ENCODE assay signal across 22 mouse cellular contexts in genomic region chr6:99350156-99350555, GRCm38 (mm10).
DNase-seq lines count a peak whose midpoint lies in the region; ATAC-seq and TF ChIP-seq lines count a peak whose summit lies in the region.
"Had no signal": no experiment of that assay in that cellular context is flagged by ENCODE, and none has a peak within 500 bp of the region (broad histone marks: within the 10 kb centered on the region; RNA-seq: fewer than 3 reads in every experiment).

No protein-coding gene starts in this region.

- TF ChIP-seq CTCF in heart, adult 2 months (IDR thresholded peaks at IDR 0.05) = no peak
- no peak for TF ChIP-seq CTCF in MEL (IDR thresholded peaks at IDR 0.05 in 2 of 3, conservative IDR thresholded peaks at IDR 0.05 in 1 of 3; ENCODE audit: control insufficient read depth in 1 of 3, insufficient read depth in 1 of 3, low read depth in 2 of 3, low read length in 3 of 3, poor library complexity in 1 of 3, severe bottlenecking in 1 of 3)
- no peak for TF ChIP-seq CTCF in kidney, adult 2 months (conservative IDR thresholded peaks at IDR 0.05; ENCODE audit: insufficient read depth, insufficient read length, low read depth, low read length)

- H3K4me3 ChIP-seq in heart, embryonic 12.5 days = no peak overlapping the region
- H3K4me3 ChIP-seq in heart, adult 2 months = no peak overlapping the region
- H3K4me3 ChIP-seq in MEL (ENCODE audit: control insufficient read depth in 1 of 2, insufficient read depth in 1 of 2, low read depth in 2 of 2, low read length in 2 of 2) = no peak overlapping the region
- H3K4me3 ChIP-seq in liver, embryonic 15.5 days (replicated peaks) = no peak overlapping the region
- no peak overlapping the region for H3K4me3 ChIP-seq in kidney, adult 2 months (ENCODE audit: insufficient read depth, low read depth, low read length)
- H3K4me3 ChIP-seq: forebrain, embryonic 13.5 days; hindbrain, embryonic 15.5 days; layer of hippocampus, adult 2 months; limb, embryonic 10.5 days; midbrain, embryonic 13.5 days; neural tube, embryonic 15.5 days had no signal

- peak overlapping the region; percentile 18; the same call in 1 of the 2 replicates for H3K4me2 ChIP-seq in heart, embryonic 12.5 days
- H3K4me2 ChIP-seq in liver, embryonic 15.5 days = 0 out of 2 replicates have a peak overlapping the region, but pooled peaks have one; percentile 19
- H3K4me2 ChIP-seq: forebrain, embryonic 13.5 days; hindbrain, embryonic 15.5 days; lung, embryonic 14.5 days; midbrain, embryonic 13.5 days; neural tube, embryonic 15.5 days had no signal

- H3K27me3 ChIP-seq in heart, embryonic 12.5 days (replicated peaks) = no peaks in the 10 kb centered on the region
- no peaks in the 10 kb centered on the region for H3K27me3 ChIP-seq in heart, adult 2 months (ENCODE audit: control insufficient read depth, insufficient read depth, low read length)
- no peaks in the 10 kb centered on the region for H3K27me3 ChIP-seq in MEL (ENCODE audit: control insufficient read depth in 1 of 2, insufficient read depth in 2 of 2, low read length in 2 of 2)
- no peaks in the 10 kb centered on the region for H3K27me3 ChIP-seq in liver, embryonic 15.5 days
- H3K27me3 ChIP-seq in kidney, adult 2 months (replicated peaks; ENCODE audit: control insufficient read depth, insufficient read depth, low read length) = no peaks in the 10 kb centered on the region
- H3K27me3 ChIP-seq: forebrain, embryonic 13.5 days; hindbrain, embryonic 15.5 days; midbrain, embryonic 13.5 days; neural tube, embryonic 15.5 days had no signal

- 20% methylated on average over 5 of the region's 5 CpGs for WGBS in heart, embryonic 12.5 days
- 58% methylated on average over 5 of the region's 5 CpGs for WGBS in heart, adult 2 months
- 33% methylated on average over 5 of the region's 5 CpGs for WGBS in liver, embryonic 15.5 days (ENCODE audit: insufficient replicate concordance)
- 86% methylated on average over 5 of the region's 5 CpGs for WGBS in kidney, adult 2 months

- H3K9me3 ChIP-seq in heart, embryonic 12.5 days (replicated peaks) = no peaks in the 10 kb centered on the region
- no peaks in the 10 kb centered on the region for H3K9me3 ChIP-seq in MEL (replicated peaks; ENCODE audit: insufficient read depth, low read length)
- H3K9me3 ChIP-seq in liver, embryonic 15.5 days (replicated peaks) = no peaks in the 10 kb centered on the region
- H3K9me3 ChIP-seq: forebrain, embryonic 13.5 days; G1E; hindbrain, embryonic 15.5 days; limb, embryonic 10.5 days; midbrain, embryonic 13.5 days; neural tube, embryonic 15.5 days had no signal

- peak overlapping the region; percentile 81 for H3K27ac ChIP-seq in heart, embryonic 12.5 days (ENCODE audit: poor library complexity, severe bottlenecking)
- H3K27ac ChIP-seq in heart, adult 2 months = no peak overlapping the region
- no peak overlapping the region for H3K27ac ChIP-seq in MEL (ENCODE audit: control insufficient read depth, low read depth, low read length)
- H3K27ac ChIP-seq in liver, embryonic 15.5 days (replicated peaks) = no peak overlapping the region
- no peak overlapping the region for H3K27ac ChIP-seq in kidney, adult 2 months (ENCODE audit: insufficient read depth, low read depth, low read length)
- H3K27ac ChIP-seq: forebrain, embryonic 13.5 days; hindbrain, embryonic 15.5 days; layer of hippocampus, adult 2 months; limb, embryonic 10.5 days; macrophage; midbrain, embryonic 13.5 days; neural tube, embryonic 15.5 days; stomach, postnatal 0 days had no signal

- TF ChIP-seq EP300 in heart, adult 2 months (IDR thresholded peaks at IDR 0.05; ENCODE audit: insufficient read depth, low read depth, low read length) = no peak
- 0 out of 4 replicates have a peak, but pooled peaks of 1 of the 2 experiments have one; percentile 21 for TF ChIP-seq EP300 in MEL (IDR thresholded peaks at IDR 0.05; ENCODE audit: low read depth in 1 of 2, low read length in 2 of 2)

- TF ChIP-seq POLR2A in heart, adult 2 months (IDR thresholded peaks at IDR 0.05; ENCODE audit: insufficient read depth, low read depth, low read length) = no peak
- no peak for TF ChIP-seq POLR2A in MEL (IDR thresholded peaks at IDR 0.05; ENCODE audit: control insufficient read depth in 1 of 2, insufficient read depth in 1 of 2, low read depth in 1 of 2, low read length in 2 of 2, poor library complexity in 1 of 2)
- TF ChIP-seq POLR2A in kidney, adult 2 months (IDR thresholded peaks at IDR 0.05; ENCODE audit: low read depth, low read length) = no peak

- peaks cover 28% of the 10 kb centered on the region for H3K4me1 ChIP-seq in heart, embryonic 12.5 days (replicated peaks)
- no peaks in the 10 kb centered on the region for H3K4me1 ChIP-seq in heart, adult 2 months (ENCODE audit: control insufficient read depth, insufficient read depth, low read length)
- peaks cover 0 to 4% of the 10 kb centered on the region in 2 experiments; a peak in 2 of 4 replicates for H3K4me1 ChIP-seq in MEL (ENCODE audit: control insufficient read depth in 1 of 2, insufficient read depth in 2 of 2, low read length in 2 of 2)
- peaks cover 8% of the 10 kb centered on the region for H3K4me1 ChIP-seq in liver, embryonic 15.5 days (replicated peaks)
- no peaks in the 10 kb centered on the region for H3K4me1 ChIP-seq in kidney, adult 2 months (ENCODE audit: control insufficient read depth, insufficient read depth, low read length)

- intact Hi-C loops in heart, adult 2 months (cut with DNase I) = no loop called here

- H3K9ac ChIP-seq in heart, embryonic 12.5 days = no peak overlapping the region
- H3K9ac ChIP-seq in heart, adult 2 months (ENCODE audit: low read depth, low read length) = no peak overlapping the region
- H3K9ac ChIP-seq in MEL (ENCODE audit: control insufficient read depth, low read depth, low read length, poor library complexity, severe bottlenecking) = no peak overlapping the region
- no peak overlapping the region for H3K9ac ChIP-seq in liver, embryonic 15.5 days
- H3K9ac ChIP-seq: forebrain, embryonic 13.5 days; hindbrain, embryonic 15.5 days; lung, embryonic 14.5 days; midbrain, embryonic 13.5 days; neural tube, embryonic 15.5 days had no signal

- peak; percentile 51; the same call in 1 of the 2 replicates for ATAC-seq in heart, embryonic 12.5 days (ENCODE audit: insufficient number of reproducible peaks, low FRiP score)
- ATAC-seq in liver, embryonic 15.5 days (ENCODE audit: insufficient read depth) = peak; percentile 76
- ATAC-seq: forebrain, embryonic 13.5 days; intestine, postnatal 0 days; midbrain, embryonic 13.5 days had no signal

- peaks cover 2% of the 10 kb centered on the region; the same call in 1 of the 2 replicates for H3K36me3 ChIP-seq in heart, embryonic 12.5 days
- no peaks in the 10 kb centered on the region for H3K36me3 ChIP-seq in heart, adult 2 months (ENCODE audit: control insufficient read depth, insufficient read depth, low read length)
- H3K36me3 ChIP-seq in MEL (ENCODE audit: control insufficient read depth in 1 of 2, insufficient read depth in 2 of 2, low read length in 2 of 2) = 0 out of 4 replicates have a peak, but pooled peaks cover 0 to 2% of the 10 kb centered on the region in 2 experiments
- no peaks in the 10 kb centered on the region for H3K36me3 ChIP-seq in liver, embryonic 15.5 days (replicated peaks)
- no peaks in the 10 kb centered on the region for H3K36me3 ChIP-seq in kidney, adult 2 months (ENCODE audit: control insufficient read depth, insufficient read depth, low read length)
- H3K36me3 ChIP-seq: hindbrain, embryonic 15.5 days; limb, embryonic 10.5 days; midbrain, embryonic 13.5 days; neural tube, embryonic 15.5 days had no signal

- TF ChIP-seq RAD21 in MEL (IDR thresholded peaks at IDR 0.05; ENCODE audit: low read depth, low read length) = no peak

- H3K79me2 ChIP-seq in heart, adult 2 months (replicated peaks; ENCODE audit: control insufficient read depth, insufficient read depth, low read length) = no peaks in the 10 kb centered on the region
- H3K79me2 ChIP-seq in MEL (ENCODE audit: control insufficient read depth, insufficient read depth, low read length, poor library complexity) = no peaks in the 10 kb centered on the region

- DNase-seq in heart, adult 2 months = no peak
- peak; percentile 21 for DNase-seq in MEL (ENCODE audit: low read depth, low spot score)
- peak; percentile 20 for DNase-seq in c-Kit-positive CD71-positive TER-119-positive erythroid progenitor cells, embryonic 14.5 days (ENCODE audit: low spot score)
- DNase-seq in lung, adult 18-20 months = no peak
- DNase-seq in kidney, adult 2 months = no peak
- DNase-seq: adrenal gland, adult 2 months; cerebellum, adult 11-12 months; kidney, postnatal 10 days; lung, embryonic 14.5 days; right cerebral cortex, postnatal 25 days had no signal

TF ChIP-seq in MEL, 35 proteins besides CTCF, POLR2A, EP300 and RAD21:
- TF ChIP-seq TAL1 (IDR thresholded peaks at IDR 0.05; ENCODE audit: low read length) (peak; percentile 14; the same call in 1 of the 2 replicates), ETS1 (IDR thresholded peaks at IDR 0.05; ENCODE audit: low read depth, low read length) (no peak), POLR2AphosphoS2 (IDR thresholded peaks at IDR 0.05; ENCODE audit: low read length) (no peak), ZNF384 (IDR thresholded peaks at IDR 0.05; ENCODE audit: low read depth, low read length) (peak; percentile 65; the same call in 1 of the 2 replicates), SIN3A (IDR thresholded peaks at IDR 0.05; ENCODE audit: low read length) (no peak), MAX (IDR thresholded peaks at IDR 0.05; ENCODE audit: low read length) (no peak), NRF1 (IDR thresholded peaks at IDR 0.05; ENCODE audit: insufficient read depth, low read depth, low read length, poor library complexity, severe bottlenecking) (no peak)

Comparison
In these comparisons a context has a peak if more than half of its experiments do, and no peak if none do; other contexts are left out.
1. DNase-seq: peak in MEL (single experiment) and c-Kit-positive CD71-positive TER-119-positive erythroid progenitor cells, embryonic 14.5 days (single experiment); none in heart, adult 2 months (0 of 2), lung, adult 18-20 months (0 of 2) and kidney, adult 2 months (single experiment).